Mouse (Mus musculus) heart, embryonic 11.5 days (tissue): ENCODE results near the gene Rpl27. TPM values are rescaled to one million over a fixed set of nuclear protein-coding genes. Genes with fewer than 3 reads are reported as not detected.

Experiments
- ATAC-seq: fragments of 200-750 bp; cut with Nextera tagmentation; replicated peaks from 2 replicates; pipeline ENCODE4 v1.8.0; 2017; ENCODE audit warnings: moderate library complexity; ENCODE audit not compliant: insufficient number of reproducible peaks, low FRiP score, low TSS enrichment
- H3K27ac ChIP-seq: fragments of 300-500 bp; sonication (generic); 2 replicates; pipeline ENCODE4 v1.5.1; 2014; ENCODE audit warnings: mild to moderate bottlenecking, low read depth, low read length
- H3K27me3 ChIP-seq: fragments of 300-500 bp; sonication (generic); 2 replicates; pipeline ENCODE4 v1.6.1; 2014; ENCODE audit warnings: mild to moderate bottlenecking, low read length, mixed read lengths; ENCODE audit not compliant: control insufficient read depth, insufficient read depth
- H3K36me3 ChIP-seq: fragments of 300-500 bp; sonication (generic); 2 replicates; pipeline ENCODE4 v1.6.1; 2014; ENCODE audit warnings: mild to moderate bottlenecking, low read length, moderate library complexity, mixed read lengths; ENCODE audit not compliant: control insufficient read depth, insufficient read depth
- H3K4me1 ChIP-seq: fragments of 300-500 bp; sonication (generic); 2 replicates; pipeline ENCODE4 v1.6.1; 2014; ENCODE audit warnings: low read length; ENCODE audit not compliant: control insufficient read depth, insufficient read depth
- H3K4me2 ChIP-seq: fragments of 300-500 bp; sonication (generic); 2 replicates; pipeline ENCODE4 v1.6.1; 2014; ENCODE audit warnings: mild to moderate bottlenecking, moderate library complexity
- H3K4me3 ChIP-seq: fragments of 300-500 bp; sonication (generic); 2 replicates; pipeline ENCODE4 v1.5.1; 2014; ENCODE audit warnings: low read depth, low read length
- H3K9ac ChIP-seq: fragments of 300-500 bp; sonication (generic); 2 replicates; pipeline ENCODE4 v1.6.1; 2014; ENCODE audit warnings: mild to moderate bottlenecking, low read depth, low read length, moderate library complexity
- H3K9me3 ChIP-seq: fragments of 300-500 bp; sonication (generic); replicated peaks from 2 replicates; pipeline ENCODE4 v1.6.1; 2016; ENCODE audit warnings: low read length; ENCODE audit not compliant: control insufficient read depth
- WGBS: fragments of 180-500 bp; shearing (Covaris S2); extraction: QIAGEN DNeasy Blood & Tissue Kit; methylation state at CpG from one replicate; pipeline ENCODE4 v1.1.7; 2014; ENCODE audit not compliant: insufficient replicate concordance; 5-methylcytosine and 5-hydroxymethylcytosine counted together
- polyA plus RNA-seq: library from polyadenylated mRNA; unstranded; fragments of >200 nt; fragmentation: Nextera tagmentation; extraction: Ambion mirVana; gene quantifications from 2 replicates; pipeline ENCODE4 v1.2.1, GENCODE M21; 2014

Gene Rpl27
- polyA plus RNA-seq, result 286 and 315 TPM in 2 replicates

DNA sequence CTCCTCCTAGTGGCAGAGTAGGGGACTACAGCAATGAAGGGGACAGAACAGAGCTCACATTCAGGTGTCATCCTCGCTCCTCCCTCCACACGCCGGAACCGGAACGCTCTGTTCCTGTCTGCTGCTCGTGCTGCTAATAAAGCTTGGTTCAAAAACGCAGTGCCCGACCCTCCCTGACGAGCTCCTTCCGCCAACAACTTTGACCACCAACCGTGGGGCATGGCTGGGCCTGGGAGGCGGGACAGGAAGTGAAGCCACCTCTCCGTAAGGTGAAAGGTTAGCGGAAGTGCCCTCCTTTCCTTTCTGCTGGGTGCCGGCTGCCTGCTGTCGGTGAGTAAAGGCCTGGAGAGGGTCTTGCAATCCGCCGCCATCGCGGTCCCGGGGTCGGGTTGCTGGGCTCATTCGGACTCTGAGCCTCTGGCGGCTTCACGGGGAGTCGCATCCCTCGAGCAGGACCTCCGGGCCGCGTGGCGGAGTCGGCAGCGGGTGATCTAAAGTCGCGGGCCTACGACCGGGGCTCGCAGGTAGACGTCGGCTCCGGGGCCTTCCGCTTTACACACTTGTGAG is at the start of gene Rpl27:
Gene Rpl27 (plus strand): TSS at position 172 of the 567 bp plus-strand sequence.
- Histone ChIP-seq H3K36me3 (peaks cover 22% of the 10 kb centered on the region), H3K4me1 (peaks cover 4% of the 10 kb centered on the region), H3K9ac (peak within 1 kb of the TSS; percentile 93), H3K4me3 (peak within 1 kb of the TSS; percentile 79), H3K27ac (peak within 1 kb of the TSS; percentile 94), H3K27me3 (no peaks in the 10 kb centered on the region), H3K9me3 (no peaks in the 10 kb centered on the region), H3K4me2 (peak within 1 kb of the TSS; percentile 94)
- ATAC-seq, result peak; percentile 96
- under 1% methylated on average over 42 of the region's 42 CpGs for WGBS

DNA sequence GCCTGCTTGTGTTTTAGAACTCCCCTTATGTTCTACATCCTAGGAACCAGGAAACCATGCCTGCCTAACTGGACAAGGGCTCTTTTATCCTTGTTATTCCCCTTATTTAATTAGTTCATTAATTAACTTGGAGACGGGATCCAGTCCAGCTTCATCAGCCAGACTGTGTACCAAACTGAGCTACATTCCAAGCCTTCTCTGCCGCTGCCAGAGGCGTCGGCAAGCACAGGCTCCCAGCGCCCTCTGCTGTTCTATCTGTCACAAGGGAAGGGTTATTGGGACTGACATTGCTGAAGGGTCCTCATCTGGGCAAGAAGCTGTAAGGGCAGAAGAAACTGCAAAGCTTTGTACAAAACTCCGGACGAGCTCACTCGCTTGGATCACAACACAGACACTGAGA is 47.0 kb upstream of the Rpl27 start:
- no peaks in the 10 kb centered on the region for H3K36me3 ChIP-seq
- H3K9me3 ChIP-seq, result no peaks in the 10 kb centered on the region
- WGBS, result 7% methylated on average over 8 of the region's 8 CpGs
- no peaks in the 10 kb centered on the region for H3K4me1 ChIP-seq
- H3K27ac ChIP-seq, result no peak overlapping the region
- H3K4me2 ChIP-seq, result peak overlapping the region; percentile 16; the same call in 1 of the 2 replicates
- no peak overlapping the region for H3K9ac ChIP-seq
- no peak overlapping the region for H3K4me3 ChIP-seq
- no peaks in the 10 kb centered on the region for H3K27me3 ChIP-seq
- no peak for ATAC-seq

DNA sequence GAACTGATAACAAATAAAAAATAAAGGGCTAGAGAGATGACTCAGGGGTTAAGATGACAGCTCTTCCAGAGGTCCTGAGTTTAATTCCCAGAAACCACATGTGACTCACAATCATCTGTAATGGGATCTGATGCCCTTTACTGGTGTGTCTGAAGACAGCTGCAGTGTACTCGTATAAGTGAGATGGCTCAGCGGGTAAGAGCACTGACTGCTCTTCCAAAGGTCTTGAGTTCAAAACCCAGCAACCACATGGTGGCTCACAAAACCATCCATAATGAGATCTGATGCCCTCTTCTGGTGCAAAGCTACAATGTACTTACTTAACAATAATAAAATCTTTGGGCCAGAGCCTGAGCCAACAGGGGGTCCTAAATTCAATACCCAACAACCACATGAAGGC is 26.8 kb upstream of the Rpl27 start:
- WGBS, result 94% methylated on average over 2 of the region's 2 CpGs
- peaks cover 15% of the 10 kb centered on the region for H3K36me3 ChIP-seq

DNA sequence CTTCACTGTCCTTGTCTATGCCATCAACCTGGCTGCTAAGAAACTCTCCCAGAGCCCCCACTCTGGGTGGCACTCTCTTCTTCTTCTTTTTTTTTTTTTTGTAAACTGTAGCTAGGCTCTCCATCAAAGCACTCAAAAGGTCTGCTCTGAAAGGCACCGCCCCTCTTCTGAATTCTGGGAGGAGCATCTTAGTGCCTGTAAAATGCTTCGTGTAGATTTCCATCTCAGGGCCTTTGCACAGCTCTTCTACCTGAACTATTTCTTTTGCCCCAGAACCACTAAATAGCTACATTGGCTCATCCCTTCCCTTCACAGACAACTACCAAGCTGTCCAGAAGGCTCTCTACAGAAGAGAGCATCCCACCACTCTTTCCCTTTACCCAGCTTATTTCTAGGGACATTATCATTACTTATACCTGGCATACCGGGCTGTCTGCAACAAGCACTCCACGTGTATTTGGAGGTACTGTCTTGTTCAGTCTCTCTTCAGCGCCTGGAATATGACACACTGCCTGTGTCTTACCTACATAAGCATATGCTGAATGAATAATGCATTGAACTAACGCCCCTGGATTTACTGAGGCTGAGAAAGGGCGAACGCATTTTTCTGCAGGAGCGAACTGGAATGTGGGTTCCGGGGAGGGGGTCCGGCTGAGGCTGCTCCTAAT is 25.5 kb upstream of the Rpl27 start:
- peak overlapping the region; percentile 65 for H3K27ac ChIP-seq
- 3% methylated on average over 11 of the region's 11 CpGs for WGBS
- no peaks in the 10 kb centered on the region; the same call in 1 of the 2 replicates for H3K4me1 ChIP-seq
- peak overlapping the region; percentile 80 for H3K4me3 ChIP-seq
- no peaks in the 10 kb centered on the region for H3K27me3 ChIP-seq
- peaks cover 5% of the 10 kb centered on the region; the same call in 1 of the 2 replicates for H3K36me3 ChIP-seq
- H3K9ac ChIP-seq, result peak overlapping the region; percentile 92
- H3K4me2 ChIP-seq, result peak overlapping the region; percentile 83
- ATAC-seq, result no peak
- H3K9me3 ChIP-seq, result no peaks in the 10 kb centered on the region

More for the DNA sequence above, 26.8 kb upstream of the Rpl27 start:
- no peak for ATAC-seq
- Histone ChIP-seq H3K27me3 (no peaks in the 10 kb centered on the region), H3K27ac (no peak overlapping the region), H3K4me3 (no peak overlapping the region), H3K4me1 (no peaks in the 10 kb centered on the region; the same call in 1 of the 2 replicates), H3K9ac (no peak overlapping the region), H3K4me2 (no peak overlapping the region), H3K9me3 (no peaks in the 10 kb centered on the region)

DNA sequence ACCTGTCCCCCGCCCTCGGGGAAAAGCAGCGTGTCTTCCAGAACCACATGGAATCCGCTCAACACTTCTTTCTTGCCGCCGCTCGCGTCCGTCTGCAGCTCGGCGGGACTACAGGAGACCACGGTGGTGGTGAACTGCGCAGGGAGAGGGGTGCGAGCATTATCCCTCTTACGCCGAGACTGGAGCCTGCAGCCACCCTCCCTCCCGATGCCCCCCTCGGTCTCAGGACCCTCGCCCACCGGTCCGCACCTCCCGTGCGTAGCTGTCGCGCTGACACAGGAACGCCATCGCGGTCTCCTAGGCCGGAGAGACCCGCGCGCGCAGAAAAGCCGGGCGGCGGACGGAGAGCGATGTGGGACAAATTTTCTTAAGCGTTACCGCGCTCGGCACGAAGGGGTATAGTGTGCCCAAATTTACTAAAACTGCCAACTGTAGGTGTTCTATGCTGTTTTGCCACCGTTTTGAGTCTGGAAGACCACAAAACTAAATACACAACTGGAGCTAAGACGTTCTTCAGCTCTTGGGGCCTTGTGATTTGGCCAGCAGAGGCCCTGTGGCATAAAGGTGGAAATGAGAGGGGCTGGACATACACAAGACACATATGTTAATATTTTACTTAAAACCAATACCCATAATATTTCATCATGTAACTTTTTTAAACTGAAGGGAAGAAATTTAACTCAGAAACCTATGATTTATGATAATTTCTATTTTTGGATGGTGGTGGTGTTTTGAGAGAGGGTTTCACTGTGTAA is 24.8 kb upstream of the Rpl27 start, which contains the start of gene Aarsd1:
Gene Aarsd1 (minus strand): TSS at position 515 of the 755 bp plus-strand sequence.
- Histone ChIP-seq H3K4me1 (no peaks in the 10 kb centered on the region; the same call in 1 of the 2 replicates), H3K9me3 (no peaks in the 10 kb centered on the region), H3K4me2 (peak within 1 kb of the TSS; percentile 83), H3K36me3 (peaks cover 8% of the 10 kb centered on the region; the same call in 1 of the 2 replicates), H3K9ac (peak within 1 kb of the TSS; percentile 92), H3K27ac (peak within 1 kb of the TSS; percentile 65), H3K4me3 (peak within 1 kb of the TSS; percentile 80), H3K27me3 (no peaks in the 10 kb centered on the region)
- ATAC-seq, result 0 out of 2 replicates have a peak, but pooled peaks have one; percentile 43
- WGBS, result under 1% methylated on average over 45 of the region's 45 CpGs

- ATAC-seq, result no peak
- no peak overlapping the region for H3K4me2 ChIP-seq
- WGBS, result 64% methylated on average over 6 of the region's 6 CpGs
Observed at GRCm38 (mm10) chr11:101418991-101419390, 23.1 kb upstream of the Rpl27 start.

GRCm38 (mm10) chr11:101419610-101420009 is 22.5 kb upstream of the Rpl27 start:
- no peak overlapping the region for H3K27ac ChIP-seq

More at GRCm38 (mm10) chr11:101418991-101419390, 23.1 kb upstream of the Rpl27 start:
- no peak overlapping the region; the same call in 1 of the 2 replicates for H3K9ac ChIP-seq
- H3K36me3 ChIP-seq, result 0 out of 2 replicates have a peak, but pooled peaks cover 2% of the 10 kb centered on the region
- H3K27ac ChIP-seq, result no peak overlapping the region
- no peaks in the 10 kb centered on the region for H3K27me3 ChIP-seq
- H3K4me1 ChIP-seq, result peaks cover 6% of the 10 kb centered on the region; the same call in 1 of the 2 replicates
- H3K4me3 ChIP-seq, result no peak overlapping the region
- H3K9me3 ChIP-seq, result no peaks in the 10 kb centered on the region

DNA sequence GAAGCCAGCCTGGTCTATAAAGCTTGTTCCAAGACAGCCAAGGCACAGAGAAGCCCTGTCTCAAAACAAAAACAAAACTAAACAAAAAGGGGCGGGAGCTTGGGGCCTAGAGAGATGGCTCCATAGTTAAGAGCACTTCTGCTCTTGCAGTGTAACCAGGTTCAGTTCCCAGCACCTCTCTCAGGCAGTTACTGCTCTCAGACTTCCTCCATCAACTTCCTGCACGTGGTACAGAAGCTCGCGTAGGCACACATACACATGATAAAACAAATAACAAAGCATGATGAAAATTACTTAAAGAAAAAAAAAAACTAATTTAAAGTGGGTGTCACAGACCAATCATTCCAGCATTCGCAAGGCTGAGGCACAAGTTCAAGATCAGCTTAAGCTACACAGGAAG is 21.9 kb upstream of the Rpl27 start:
- no peak for ATAC-seq
- Histone ChIP-seq H3K4me2 (no peak overlapping the region), H3K4me3 (no peak overlapping the region), H3K4me1 (peaks cover 6% of the 10 kb centered on the region; the same call in 1 of the 2 replicates), H3K9me3 (no peaks in the 10 kb centered on the region), H3K36me3 (0 out of 2 replicates have a peak, but pooled peaks cover 2% of the 10 kb centered on the region), H3K27ac (no peak overlapping the region), H3K27me3 (no peaks in the 10 kb centered on the region), H3K9ac (no peak overlapping the region)
- 82% methylated on average over 5 of the region's 5 CpGs for WGBS

More at GRCm38 (mm10) chr11:101419610-101420009, 22.5 kb upstream of the Rpl27 start:
- Histone ChIP-seq H3K4me3 (no peak overlapping the region), H3K4me1 (peaks cover 6% of the 10 kb centered on the region; the same call in 1 of the 2 replicates), H3K9ac (no peak overlapping the region), H3K4me2 (no peak overlapping the region), H3K36me3 (0 out of 2 replicates have a peak, but pooled peaks cover 2% of the 10 kb centered on the region), H3K27me3 (no peaks in the 10 kb centered on the region), H3K9me3 (no peaks in the 10 kb centered on the region)
- 34% methylated on average over 3 of the region's 3 CpGs for WGBS
- no peak for ATAC-seq
